Mouse (Mus musculus) ES-E14 (cell line): ENCODE data around the gene Pappa.

Source experiments
- CHD2 ChIP-seq: IDR thresholded peaks from 2 replicates; pipeline ENCODE4 v1.6.1; 2014; ENCODE audit warnings: mild to moderate bottlenecking, low read depth, low read length, inconsistent platforms
- HCFC1 ChIP-seq: IDR thresholded peaks from 2 replicates; pipeline ENCODE4 v1.6.1; 2012; ENCODE audit warnings: low read length, inconsistent platforms, borderline replicate concordance; ENCODE audit not compliant: insufficient read depth
- MAFK ChIP-seq: IDR thresholded peaks from 2 replicates; pipeline ENCODE4 v1.6.1; 2014; ENCODE audit warnings: mild to moderate bottlenecking, low read depth, low read length, inconsistent platforms; ENCODE audit not compliant: insufficient read depth
- ZC3H11A ChIP-seq: IDR thresholded peaks from 2 replicates; pipeline ENCODE4 v1.6.1; 2012; ENCODE audit warnings: low read depth, mild to moderate bottlenecking, inconsistent platforms, low read length, borderline replicate concordance
- ZNF384 ChIP-seq: IDR thresholded peaks from 2 replicates; pipeline ENCODE4 v1.6.1; 2012; ENCODE audit warnings: low read depth, low read length, inconsistent platforms

- TF ChIP-seq MAFK, result no peak
- TF ChIP-seq HCFC1, result no peak
- TF ChIP-seq ZNF384, result no peak
- no peak for TF ChIP-seq CHD2
- TF ChIP-seq ZC3H11A, result no peak
These were observed 146.0 kb downstream of the Pappa start for GRCm38 (mm10) chr4:65269996-65270395.
